Mouse (Mus musculus) cerebellum, adult 2 months (tissue): ENCODE results near the gene Shmt2. TPM values are rescaled to one million over a fixed set of nuclear protein-coding genes. Genes with fewer than 3 reads are reported as not detected.

Experiments
- DNase-seq, 2 experiments: peaks; one replicate each; pipeline ENCODE4 v3.0.0; 2021
- H3K27ac ChIP-seq: fragments of 200-500 bp; 2 replicates; pipeline ENCODE4 v1.5.1; 2012; ENCODE audit warnings: low read length, control low read depth, inconsistent platforms; ENCODE audit not compliant: insufficient read depth
- H3K27me3 ChIP-seq: fragments of 200-500 bp; 2 replicates; pipeline ENCODE4 v1.6.1; 2012; ENCODE audit warnings: inconsistent platforms, mild to moderate bottlenecking, low read length, moderate library complexity; ENCODE audit not compliant: control insufficient read depth, insufficient read depth
- H3K4me1 ChIP-seq: fragments of 200-500 bp; 2 replicates; pipeline ENCODE4 v1.6.1; 2011; ENCODE audit warnings: low read length; ENCODE audit not compliant: control insufficient read depth, insufficient read depth
- H3K4me3 ChIP-seq: fragments of 200-500 bp; replicated peaks from 2 replicates; pipeline ENCODE3; 2011; ENCODE audit warnings: mild to moderate bottlenecking, low read depth, low read length, control low read depth; ENCODE audit not compliant: insufficient read depth
- CTCF ChIP-seq: fragments of 200-500 bp; IDR thresholded peaks from 2 replicates; pipeline ENCODE4 v1.5.1; 2011; ENCODE audit warnings: low read depth, mild to moderate bottlenecking, control low read depth, low read length, moderate library complexity, borderline replicate concordance; ENCODE audit not compliant: insufficient read depth
- POLR2A ChIP-seq: fragments of 200-500 bp; IDR thresholded peaks from 2 replicates; pipeline ENCODE4 v1.6.1; 2011; ENCODE audit warnings: low read length, control low read depth, borderline replicate concordance; ENCODE audit not compliant: insufficient read depth
- WGBS: fragments of 180-500 bp; shearing (Covaris S2); methylation state at CpG from one replicate; pipeline ENCODE4 v1.1.7; 2018; 5-methylcytosine and 5-hydroxymethylcytosine counted together
- polyA plus RNA-seq: library from polyadenylated mRNA; depleted of rRNA; stranded (reverse); fragments of >200 nt; gene quantifications from 2 replicates; pipeline ENCODE4 v1.2.3, GENCODE M21; 2012

The Shmt2 gene
- polyA plus RNA-seq, 1 experiment = 68.2 TPM

DNA sequence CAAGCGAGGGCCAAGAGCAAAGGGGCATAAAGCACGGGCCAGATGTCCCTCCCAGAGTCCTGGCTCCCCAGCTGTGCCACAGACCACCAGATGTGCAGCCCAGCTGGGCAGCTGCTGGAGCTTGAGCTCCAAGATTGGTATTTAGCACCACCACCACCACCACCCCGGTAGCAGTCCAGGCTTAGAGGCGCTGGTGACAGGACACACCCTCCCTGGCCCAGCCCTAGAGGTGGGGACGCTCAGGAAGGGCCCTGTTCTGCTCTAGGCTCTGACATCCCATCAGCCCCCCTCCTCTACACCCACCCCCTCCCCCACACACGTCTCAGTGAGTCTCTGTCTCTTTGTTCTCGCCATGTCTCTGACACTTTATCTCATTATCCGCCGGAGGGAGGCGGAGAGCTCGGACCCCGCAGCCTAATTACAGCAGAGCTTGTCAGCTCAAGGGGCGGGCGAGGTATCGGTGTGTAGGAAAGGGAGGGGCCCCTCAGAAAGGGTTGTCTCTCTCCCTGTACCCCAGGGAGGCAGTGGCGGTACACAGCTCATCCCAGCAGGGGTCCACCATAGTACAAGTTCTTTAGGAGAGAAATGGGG is 8.6 kb downstream of the Shmt2 start:
- peaks cover 29% of the 10 kb centered on the region for H3K4me1 ChIP-seq
- TF ChIP-seq CTCF (no peak), POLR2A (no peak)
- no peak for DNase-seq
- no peak overlapping the region for H3K27ac ChIP-seq
- H3K27me3 ChIP-seq = no peaks in the 10 kb centered on the region
- no peak overlapping the region for H3K4me3 ChIP-seq
- 26% methylated on average over 16 of the region's 16 CpGs for WGBS

DNA sequence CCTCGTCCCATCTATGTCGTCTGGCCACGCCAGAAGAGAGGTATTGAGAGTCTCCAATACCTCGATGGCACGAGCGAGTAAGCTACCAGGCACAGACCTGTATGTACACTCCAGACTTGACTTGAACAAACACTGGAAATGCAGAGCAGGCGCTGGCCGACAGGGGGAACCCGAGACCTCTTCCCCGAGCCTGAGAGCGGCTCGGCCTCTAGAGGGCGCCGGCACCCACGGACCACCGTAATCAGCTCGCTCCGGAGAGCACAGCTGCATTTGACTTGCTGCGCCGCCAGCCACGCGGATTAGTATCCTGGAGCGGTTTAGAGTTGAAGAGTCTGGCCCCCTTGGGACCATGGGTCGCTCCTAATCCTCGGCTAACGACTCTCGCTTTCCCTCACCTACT is 9.4 kb downstream of the Shmt2 start:
- Histone ChIP-seq H3K4me3 (peak overlapping the region; percentile 67), H3K27ac (peak overlapping the region; percentile 98), H3K4me1 (peaks cover 36% of the 10 kb centered on the region), H3K27me3 (no peaks in the 10 kb centered on the region)
- DNase-seq = peak; percentile 90 to 97
- 1% methylated on average over 27 of the region's 27 CpGs for WGBS
- TF ChIP-seq CTCF = peak; percentile 99
- TF ChIP-seq POLR2A = peak; percentile 43; the same call in 1 of the 2 replicates

DNA sequence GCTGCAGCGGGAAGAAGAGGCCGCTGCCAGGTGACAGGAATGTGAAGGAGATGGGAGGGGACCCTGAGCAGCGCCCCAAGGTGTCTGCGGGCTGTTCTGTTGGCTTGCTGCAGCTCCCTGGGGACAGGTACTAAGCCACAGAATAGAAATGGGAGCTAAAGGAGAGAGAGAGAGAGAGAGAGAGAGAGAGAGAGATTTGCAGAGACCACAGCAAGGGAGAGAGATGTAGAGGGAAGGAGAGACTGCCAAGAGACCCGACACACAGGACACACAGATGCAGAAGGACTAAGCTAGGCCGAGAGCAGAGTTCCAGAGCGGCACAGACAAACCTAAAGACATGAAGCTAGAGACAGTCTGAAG is 10.0 kb downstream of the Shmt2 start:
- Histone ChIP-seq H3K27me3 (no peaks in the 10 kb centered on the region), H3K4me1 (peaks cover 38% of the 10 kb centered on the region), H3K4me3 (peak overlapping the region; percentile 67), H3K27ac (peak overlapping the region; percentile 98)
- TF ChIP-seq POLR2A = 0 out of 2 replicates have a peak, but pooled peaks have one; percentile 29
- TF ChIP-seq CTCF = no peak
- WGBS = under 1% methylated on average over 7 of the region's 7 CpGs
- no peak for DNase-seq

DNA sequence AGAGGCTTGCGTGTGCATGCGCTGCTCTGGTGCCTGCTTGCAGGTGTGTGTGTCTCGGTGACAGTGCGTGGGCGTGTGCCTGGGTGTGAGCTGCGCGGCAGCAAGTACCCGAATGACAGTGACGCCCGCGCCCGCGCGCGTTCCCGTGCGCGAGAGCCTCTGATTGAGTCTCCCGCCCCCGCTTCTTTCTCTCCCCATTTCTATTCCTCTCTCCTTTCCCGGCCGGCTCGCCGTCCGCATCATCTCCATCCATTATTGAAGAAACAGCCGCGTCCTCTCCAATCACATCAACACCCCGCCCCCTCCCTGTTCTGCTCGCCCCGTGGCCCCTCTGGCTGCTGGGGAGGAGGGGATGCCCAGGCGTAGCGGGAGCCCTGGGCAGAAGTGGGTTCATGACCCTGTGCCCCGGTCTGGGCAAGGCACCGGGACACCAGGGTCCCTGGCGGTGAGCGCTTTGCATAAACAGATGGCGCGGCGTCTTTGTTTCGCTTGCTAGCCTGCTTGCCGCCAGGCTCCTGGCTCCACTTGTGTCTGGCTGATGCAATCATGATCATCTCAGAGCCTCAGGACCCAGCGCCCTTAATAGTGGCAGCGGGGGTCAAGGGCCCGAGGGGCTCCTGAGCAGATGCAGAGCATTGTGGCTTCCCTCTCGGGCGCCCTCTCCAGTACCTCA is 10.5 kb downstream of the Shmt2 start:
- Histone ChIP-seq H3K27me3 (no peaks in the 10 kb centered on the region), H3K4me3 (peak overlapping the region; percentile 67), H3K4me1 (peaks cover 38% of the 10 kb centered on the region), H3K27ac (peak overlapping the region; percentile 98)
- whole genome bisulfite sequencing = under 1% methylated on average over 45 of the region's 46 CpGs
- peak; percentile 89 to 92 for DNase-seq
- TF ChIP-seq CTCF (0 out of 2 replicates have a peak, but pooled peaks have one; percentile 11), POLR2A (peak; percentile 72)

DNA sequence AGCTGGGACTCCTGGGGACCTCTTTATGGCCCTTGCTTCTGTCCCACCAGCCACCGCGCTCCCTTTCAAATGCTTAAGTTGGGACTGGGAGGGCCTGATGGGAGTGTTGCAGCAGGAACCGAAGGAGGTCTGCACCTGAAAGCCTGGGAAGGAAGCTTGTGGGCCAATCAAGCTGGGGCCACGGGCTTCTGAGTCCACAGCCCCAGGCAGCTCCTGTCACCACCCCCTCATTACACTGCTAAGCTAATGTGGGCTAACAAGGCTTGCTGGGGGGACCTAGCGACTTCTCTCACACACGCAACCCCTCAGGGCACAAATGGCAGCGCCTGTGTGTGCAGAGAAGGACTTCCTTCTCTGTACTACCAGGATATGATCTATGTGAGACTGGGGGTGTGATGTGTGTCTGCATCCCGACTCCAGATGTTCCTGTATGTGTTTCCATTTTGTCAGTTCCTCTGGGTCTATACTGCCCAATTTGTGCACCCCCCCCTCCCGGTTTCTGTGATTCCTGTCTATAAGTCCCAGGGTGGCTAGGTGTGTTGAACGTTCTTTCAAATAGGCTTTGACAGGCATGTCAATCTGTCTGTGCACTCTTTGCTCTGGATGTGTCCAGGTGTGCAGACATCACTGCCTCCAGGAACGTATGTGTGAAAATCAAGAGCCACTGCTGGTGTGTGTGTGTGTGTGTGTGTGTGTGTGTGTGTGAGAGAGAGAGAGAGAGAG is 11.2 kb downstream of the Shmt2 start:
- peaks cover 38% of the 10 kb centered on the region for H3K4me1 ChIP-seq
- peak; percentile 38 to 61 for DNase-seq
- peak overlapping the region; percentile 67 for H3K4me3 ChIP-seq
- H3K27ac ChIP-seq = peak overlapping the region; percentile 98
- TF ChIP-seq POLR2A (no peak), CTCF (no peak)
- 29% methylated on average over 11 of the region's 11 CpGs for WGBS
- H3K27me3 ChIP-seq = no peaks in the 10 kb centered on the region

DNA sequence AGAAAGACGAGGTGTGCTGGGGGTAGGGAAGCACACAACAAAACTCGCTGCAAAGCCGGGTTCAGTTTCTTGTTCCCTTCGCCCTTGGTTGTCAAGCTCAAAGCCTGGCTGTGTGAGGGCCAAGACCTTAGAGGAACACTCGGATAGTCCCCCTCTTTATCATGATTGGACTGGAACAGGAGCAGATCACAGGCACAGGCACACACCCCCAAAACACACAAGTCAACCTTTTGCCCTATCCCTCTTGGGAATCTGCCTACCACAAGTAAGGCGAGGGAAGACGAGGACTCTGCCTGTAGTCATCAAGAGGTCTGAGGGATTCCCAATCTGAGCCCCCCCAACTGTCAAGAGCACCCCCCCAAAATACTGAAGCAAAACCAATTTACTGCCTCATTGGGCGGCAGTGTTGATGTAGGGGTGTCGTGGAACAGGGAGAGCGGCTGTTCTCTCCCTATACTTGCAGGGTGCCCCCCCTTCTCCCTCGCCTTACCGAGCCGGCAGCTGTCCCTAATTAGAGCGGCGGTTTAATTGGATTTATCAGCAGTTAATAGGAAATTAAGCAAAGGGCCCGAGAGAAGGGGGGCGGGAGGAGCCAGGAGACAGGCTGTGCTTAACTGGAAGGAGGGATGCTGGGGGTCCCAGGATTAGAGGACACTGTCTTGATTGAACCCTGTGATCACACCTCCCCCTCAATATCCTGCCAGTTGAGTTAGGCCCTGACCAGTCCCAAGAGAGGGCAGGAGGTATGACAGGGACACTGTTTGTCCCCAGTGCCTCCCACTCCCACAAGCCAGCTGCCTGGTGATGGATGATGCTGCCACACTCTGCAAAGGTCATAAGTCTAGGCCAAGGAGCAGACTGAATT is 12.2 kb downstream of the Shmt2 start:
- H3K27ac ChIP-seq = peak overlapping the region; percentile 98
- DNase-seq = peak; percentile 60 to 62
- no peaks in the 10 kb centered on the region for H3K27me3 ChIP-seq
- WGBS = 8% methylated on average over 17 of the region's 17 CpGs
- peaks cover 38% of the 10 kb centered on the region for H3K4me1 ChIP-seq
- peak overlapping the region; percentile 44 for H3K4me3 ChIP-seq
- TF ChIP-seq POLR2A (peak; percentile 40; the same call in 1 of the 2 replicates), CTCF (no peak)

DNA sequence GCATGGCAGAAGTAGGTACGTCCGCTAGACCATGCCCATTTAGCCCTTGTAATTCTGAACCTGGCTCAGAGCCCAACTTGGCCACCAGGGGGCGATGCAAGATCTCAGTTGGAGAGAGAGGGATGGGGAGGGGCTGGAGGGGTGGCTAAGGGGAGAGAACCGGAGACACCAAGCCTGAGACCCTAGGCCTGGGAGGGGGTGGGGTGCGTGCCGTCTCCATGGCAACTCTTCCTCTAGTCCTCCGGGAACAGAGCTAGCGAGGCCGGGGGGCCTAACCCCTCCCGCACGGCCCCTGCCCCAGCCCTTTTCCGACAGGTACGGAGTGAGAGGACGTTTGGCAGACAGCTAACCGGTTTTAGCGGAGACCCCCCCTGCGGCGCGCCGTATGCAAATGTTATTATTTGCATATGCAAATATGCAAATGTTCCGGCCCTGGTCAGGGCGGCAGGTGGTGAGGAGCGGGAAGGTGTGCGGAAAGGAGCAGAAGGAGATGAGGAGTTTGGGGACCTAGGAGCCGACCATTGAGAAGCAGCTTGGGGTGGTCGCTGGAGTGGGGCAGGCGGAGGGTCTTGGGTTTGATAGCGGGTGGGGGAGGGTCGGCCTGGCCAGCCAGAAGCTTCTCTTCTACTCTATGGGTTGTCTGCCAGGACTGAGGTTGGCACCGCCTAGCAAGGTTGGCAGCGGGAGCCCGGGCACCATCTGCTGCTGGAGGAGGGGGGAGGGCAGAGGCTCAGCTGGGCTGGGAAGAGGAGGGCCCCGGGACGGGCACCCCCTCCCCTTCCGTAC is 13.0 kb downstream of the Shmt2 start:
- TF ChIP-seq POLR2A (no peak), CTCF (peak; percentile 76)
- Histone ChIP-seq H3K27me3 (no peaks in the 10 kb centered on the region), H3K4me3 (peak overlapping the region; percentile 72), H3K4me1 (peaks cover 38% of the 10 kb centered on the region), H3K27ac (peak overlapping the region; percentile 98)
- under 1% methylated on average over 35 of the region's 35 CpGs for WGBS
- DNase-seq = peak; percentile 96 to 97
